Mouse (Mus musculus) G1E (cell line): ENCODE data around the gene Rbms1.

Source experiments
- CTCF ChIP-seq: IDR thresholded peaks from 2 replicates; pipeline ENCODE4 v1.5.1; 2012; ENCODE audit warnings: low read depth, low read length, inconsistent platforms, mixed read lengths
- GATA1 ChIP-seq: IDR thresholded peaks from 2 replicates; pipeline ENCODE4 v1.6.1; 2012; ENCODE audit warnings: borderline replicate concordance, low read length, inconsistent platforms, mixed read lengths
- GATA2 ChIP-seq: IDR thresholded peaks from 2 replicates; pipeline ENCODE4 v1.6.1; 2012; ENCODE audit warnings: low read depth, low read length, inconsistent platforms, borderline replicate concordance
- POLR2AphosphoS5 ChIP-seq: IDR thresholded peaks from 2 replicates; pipeline ENCODE4 v1.6.1; 2012; ENCODE audit warnings: low read depth, low read length, inconsistent platforms; ENCODE audit not compliant: insufficient replicate concordance
- TAL1 ChIP-seq: conservative IDR thresholded peaks from 2 replicates; pipeline ENCODE4 v1.6.1; 2012; ENCODE audit warnings: low read depth, low read length, inconsistent platforms, mixed read lengths

- TF ChIP-seq TAL1 (no peak), CTCF (no peak), POLR2AphosphoS5 (no peak), GATA1 (no peak), GATA2 (no peak)
Measured at GRCm38 (mm10) chr2:60828908-60829462, 134.0 kb downstream of the Rbms1 start.
